Mouse (Mus musculus) brain, adult 2 months (tissue): ENCODE measurements around the gene Igfbp5.

Experiments used
- DNase-seq: peaks from one replicate; pipeline ENCODE4 v3.0.0; 2011; ENCODE audit warnings: low read depth, low spot score

Gene Igfbp5

GRCm38 (mm10) chr1:72811061-72811460 lies 63.6 kb downstream of the Igfbp5 start:
- no peak for DNase-seq

- peak; percentile 89 for DNase-seq
Observed at GRCm38 (mm10) chr1:72809951-72810675, 64.6 kb downstream of the Igfbp5 start.

- DNase-seq, result no peak
Observed at GRCm38 (mm10) chr1:72809304-72809703, 65.4 kb downstream of the Igfbp5 start.
